Mouse (Mus musculus) G1E (cell line): ENCODE data around the gene Aco2. TPM values are rescaled to one million over a fixed set of nuclear protein-coding genes. Genes with fewer than 3 reads are reported as not detected.

ENCODE experiments used
- ATAC-seq: 2 replicates; pipeline ENCODE4 v1.8.0; 2016; ENCODE audit warnings: mild to moderate bottlenecking; ENCODE audit not compliant: insufficient number of reproducible peaks, poor library complexity, low FRiP score, severe bottlenecking; ENCODE audit errors: extremely low read depth
- DNase-seq: peaks from one replicate; pipeline ENCODE4 v3.0.0; 2012; ENCODE audit warnings: low spot score
- H3K27me3 ChIP-seq: 2 replicates; pipeline ENCODE4 v1.6.1; 2012; ENCODE audit warnings: mild to moderate bottlenecking, low read length, inconsistent platforms; ENCODE audit not compliant: insufficient read depth
- H3K36me3 ChIP-seq: replicated peaks from 2 replicates; pipeline ENCODE3; 2012; ENCODE audit warnings: mild to moderate bottlenecking, inconsistent platforms
- H3K4me1 ChIP-seq: 2 replicates; pipeline ENCODE4 v1.6.1; 2012; ENCODE audit warnings: low read depth, low read length, inconsistent platforms, mixed read lengths; ENCODE audit not compliant: insufficient read depth
- H3K4me3 ChIP-seq: 2 replicates; pipeline ENCODE4 v1.5.1; 2012; ENCODE audit warnings: low read depth, mild to moderate bottlenecking, inconsistent platforms, low read length, moderate library complexity, mixed read lengths
- H3K9me3 ChIP-seq: replicated peaks from 2 replicates; pipeline ENCODE4 v1.6.1; 2012; ENCODE audit warnings: inconsistent platforms
- CTCF ChIP-seq: IDR thresholded peaks from 2 replicates; pipeline ENCODE4 v1.5.1; 2012; ENCODE audit warnings: low read depth, low read length, inconsistent platforms, mixed read lengths
- GATA1 ChIP-seq: IDR thresholded peaks from 2 replicates; pipeline ENCODE4 v1.6.1; 2012; ENCODE audit warnings: borderline replicate concordance, low read length, inconsistent platforms, mixed read lengths
- GATA2 ChIP-seq: IDR thresholded peaks from 2 replicates; pipeline ENCODE4 v1.6.1; 2012; ENCODE audit warnings: low read depth, low read length, inconsistent platforms, borderline replicate concordance
- POLR2AphosphoS5 ChIP-seq: IDR thresholded peaks from 2 replicates; pipeline ENCODE4 v1.6.1; 2012; ENCODE audit warnings: low read depth, low read length, inconsistent platforms; ENCODE audit not compliant: insufficient replicate concordance
- TAL1 ChIP-seq: conservative IDR thresholded peaks from 2 replicates; pipeline ENCODE4 v1.6.1; 2012; ENCODE audit warnings: low read depth, low read length, inconsistent platforms, mixed read lengths
- polyA plus RNA-seq: library from polyadenylated mRNA; stranded (reverse); fragments of >175 nt; gene quantifications from 2 replicates; pipeline ENCODE4 v1.2.3, GENCODE M21; 2012
- total RNA-seq, 2 experiments: library from RNA; stranded (forward) in 1 of 2; stranded (reverse) in 1 of 2; fragments of 200-1000 nt in 1 of 2; fragments of >200 nt in 1 of 2; fragmentation: Nextera tagmentation in 1 of 2; gene quantifications; 2 replicates each; pipeline ENCODE4 v1.2.3; 2014 to 2017

Gene Aco2
- total and polyA plus RNA-seq, 3 experiments: 124 to 177 (median 142) TPM

- Histone ChIP-seq H3K27me3 (peaks cover 33% of the 10 kb centered on the region), H3K36me3 (no peaks in the 10 kb centered on the region), H3K9me3 (no peaks in the 10 kb centered on the region), H3K4me1 (peaks cover 47% of the 10 kb centered on the region), H3K4me3 (no peak overlapping the region)
- ATAC-seq (no peak), DNase-seq (no peak)
- TF ChIP-seq POLR2AphosphoS5 (no peak), GATA2 (no peak)
Measured at GRCm38 (mm10) chr15:81940219-81940618, 68.1 kb downstream of the Aco2 start.

GRCm38 (mm10) chr15:81941010-81941409, 68.9 kb downstream of the Aco2 start:
- Histone ChIP-seq H3K36me3 (no peaks in the 10 kb centered on the region), H3K9me3 (no peaks in the 10 kb centered on the region), H3K4me3 (no peak overlapping the region), H3K27me3 (peaks cover 38% of the 10 kb centered on the region), H3K4me1 (peaks cover 45% of the 10 kb centered on the region)
- no peak for DNase-seq
- TF ChIP-seq CTCF (peak; percentile 31; the same call in 1 of the 2 replicates), GATA2 (no peak), GATA1 (no peak), POLR2AphosphoS5 (no peak)
- no peak for ATAC-seq

- ATAC-seq: no peak
- DNase-seq: no peak
- Histone ChIP-seq H3K36me3 (no peaks in the 10 kb centered on the region), H3K27me3 (peaks cover 28% of the 10 kb centered on the region), H3K4me1 (peaks cover 27% of the 10 kb centered on the region), H3K4me3 (no peak overlapping the region), H3K9me3 (no peaks in the 10 kb centered on the region)
- no peak for TF ChIP-seq TAL1
- no peak for TF ChIP-seq GATA1
- TF ChIP-seq CTCF: no peak
- TF ChIP-seq POLR2AphosphoS5: no peak
- TF ChIP-seq GATA2: no peak
Measured at GRCm38 (mm10) chr15:81943176-81943749, 71.2 kb downstream of the Aco2 start.

- ATAC-seq (no peak), DNase-seq (no peak)
- no peak overlapping the region for H3K4me3 ChIP-seq
- no peak for TF ChIP-seq GATA1
- TF ChIP-seq GATA2: no peak
- TF ChIP-seq POLR2AphosphoS5: no peak; the same call in 1 of the 2 replicates
- no peak for TF ChIP-seq CTCF
- no peak for TF ChIP-seq TAL1
- 0 out of 2 replicates have a peak, but pooled peaks cover 9% of the 10 kb centered on the region for H3K4me1 ChIP-seq
- peaks cover 51% of the 10 kb centered on the region for H3K36me3 ChIP-seq
- H3K27me3 ChIP-seq: peaks cover 18% of the 10 kb centered on the region
- H3K9me3 ChIP-seq: no peaks in the 10 kb centered on the region
Measured at GRCm38 (mm10) chr15:81949076-81949475, 77.0 kb downstream of the Aco2 start.

GRCm38 (mm10) chr15:81949476-81950131, 77.5 kb downstream of the Aco2 start:
- Histone ChIP-seq H3K27me3 (peaks cover 18% of the 10 kb centered on the region), H3K4me1 (0 out of 2 replicates have a peak, but pooled peaks cover 9% of the 10 kb centered on the region), H3K9me3 (no peaks in the 10 kb centered on the region), H3K4me3 (no peak overlapping the region), H3K36me3 (peaks cover 56% of the 10 kb centered on the region)
- ATAC-seq (no peak), DNase-seq (no peak)
- no peak for TF ChIP-seq GATA2
- no peak for TF ChIP-seq GATA1
- TF ChIP-seq TAL1: no peak

- ATAC-seq (no peak), DNase-seq (no peak)
- no peak overlapping the region for H3K4me3 ChIP-seq
- TF ChIP-seq GATA2: no peak
- TF ChIP-seq TAL1: no peak
- no peak for TF ChIP-seq CTCF
- no peak for TF ChIP-seq GATA1
- TF ChIP-seq POLR2AphosphoS5: no peak
- peaks cover 67% of the 10 kb centered on the region for H3K36me3 ChIP-seq
- H3K27me3 ChIP-seq: peaks cover 9% of the 10 kb centered on the region
- 0 out of 2 replicates have a peak, but pooled peaks cover 9% of the 10 kb centered on the region for H3K4me1 ChIP-seq
- H3K9me3 ChIP-seq: no peaks in the 10 kb centered on the region
Measured at GRCm38 (mm10) chr15:81950716-81951115, 78.6 kb downstream of the Aco2 start.
